ENCODE assay signal across 13 mouse cellular contexts in the genomic region with DNA sequence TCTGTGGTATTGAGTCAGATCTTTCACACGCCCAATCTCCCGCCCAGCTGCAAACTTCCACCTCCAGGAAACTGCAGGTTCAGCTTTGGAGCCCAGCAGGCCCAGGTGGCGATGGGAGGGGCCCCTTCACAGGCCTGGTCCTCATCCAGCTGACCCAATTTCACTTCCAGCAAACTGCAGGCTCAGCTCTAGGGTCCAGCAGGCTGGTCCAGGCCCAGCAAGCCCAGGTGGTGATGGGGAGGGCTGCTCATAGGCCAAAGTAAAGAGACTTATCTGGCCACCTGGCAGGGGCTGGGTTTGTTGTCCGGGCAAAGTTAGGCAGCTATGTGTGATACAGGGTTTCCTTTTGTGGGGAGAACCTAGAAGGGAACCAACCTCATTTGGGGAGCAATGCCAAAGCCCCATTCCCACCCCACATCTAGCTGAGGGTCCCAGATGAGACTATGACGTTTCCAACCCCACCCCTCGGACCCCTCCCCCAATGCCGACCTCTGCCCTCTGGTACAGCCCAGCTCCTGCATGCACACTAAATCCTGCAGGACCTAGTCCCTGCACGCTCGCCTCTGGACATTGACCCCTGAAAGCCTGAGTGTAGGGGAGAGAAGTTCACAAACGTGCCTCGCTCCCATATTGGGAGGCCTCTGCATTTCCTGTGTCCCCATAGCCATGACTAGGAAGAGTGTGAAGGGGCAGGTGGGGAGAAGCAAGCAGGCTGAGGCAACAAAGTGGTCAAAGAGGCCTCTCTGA. TPM values are rescaled to one million over a fixed set of nuclear protein-coding genes. Genes with fewer than 3 reads are reported as not detected.
DNase-seq lines count a peak whose midpoint lies in the region; ATAC-seq and TF ChIP-seq lines count a peak whose summit lies in the region.
"Had no signal": no experiment of that assay in that cellular context is flagged by ENCODE, and none has a peak within 500 bp of the region (broad histone marks: within the 10 kb centered on the region; RNA-seq: fewer than 3 reads in every experiment).

No protein-coding gene starts in this region.

- peak; percentile 99 for DNase-seq in brain, adult 2 months (ENCODE audit: low read depth, low spot score)
- DNase-seq in cerebellum, adult 11-12 months: peak; percentile 98
- DNase-seq in kidney, adult 9 months: peak; percentile 74
- DNase-seq in liver, postnatal 0 days: peak; percentile 40
- DNase-seq in urinary bladder, postnatal 36 days (ENCODE audit: low spot score in 2 of 2): no peak
- no peak for DNase-seq in ovary, postnatal 10 days (ENCODE audit: low spot score)
- no peak for DNase-seq in hindbrain, embryonic 10.5 days (ENCODE audit: low spot score)

- H3K4me1 ChIP-seq in liver, postnatal 0 days (ENCODE audit: insufficient read depth): peaks cover 9% of the 10 kb centered on the region; the same call in 1 of the 2 replicates
- peaks cover 7% of the 10 kb centered on the region; the same call in 1 of the 2 replicates for H3K4me1 ChIP-seq in hindbrain, embryonic 10.5 days (replicated peaks)
- H3K4me1 ChIP-seq: heart, embryonic 10.5 days; hindbrain, embryonic 13.5 days; midbrain, embryonic 15.5 days had no signal

- no peaks in the 10 kb centered on the region for H3K36me3 ChIP-seq in liver, postnatal 0 days (replicated peaks; ENCODE audit: insufficient read depth, low read length)
- H3K36me3 ChIP-seq in hindbrain, embryonic 10.5 days: no peaks in the 10 kb centered on the region
- H3K36me3 ChIP-seq: heart, embryonic 10.5 days; hindbrain, embryonic 13.5 days; midbrain, embryonic 15.5 days had no signal

- H3K9ac ChIP-seq in liver, postnatal 0 days (replicated peaks): no peak overlapping the region
- H3K9ac ChIP-seq: hindbrain, embryonic 13.5 days; midbrain, embryonic 15.5 days had no signal

- peak; percentile 87 for ATAC-seq in liver, postnatal 0 days
- ATAC-seq: forebrain, embryonic 16.5 days; midbrain, embryonic 15.5 days had no signal

- peak overlapping the region; percentile 44; the same call in 1 of the 2 replicates for H3K27ac ChIP-seq in liver, postnatal 0 days (ENCODE audit: low read depth)
- no peak overlapping the region for H3K27ac ChIP-seq in hindbrain, embryonic 10.5 days
- H3K27ac ChIP-seq: heart, embryonic 10.5 days; hindbrain, embryonic 13.5 days; midbrain, embryonic 15.5 days had no signal

- WGBS in liver, postnatal 0 days (ENCODE audit: insufficient replicate concordance): 54% methylated on average over 11 of the region's 11 CpGs
- WGBS in hindbrain, embryonic 10.5 days: 68% methylated on average over 11 of the region's 11 CpGs

- no peaks in the 10 kb centered on the region for H3K9me3 ChIP-seq in liver, postnatal 0 days (ENCODE audit: low read length)
- no peaks in the 10 kb centered on the region for H3K9me3 ChIP-seq in hindbrain, embryonic 10.5 days
- H3K9me3 ChIP-seq: heart, embryonic 10.5 days; hindbrain, embryonic 13.5 days; midbrain, embryonic 15.5 days had no signal

- H3K4me2 ChIP-seq in liver, postnatal 0 days (ENCODE audit: low read depth, low read length): no peak overlapping the region
- H3K4me2 ChIP-seq: hindbrain, embryonic 13.5 days; midbrain, embryonic 15.5 days had no signal

- H3K27me3 ChIP-seq in liver, postnatal 0 days (ENCODE audit: insufficient read depth, low read length): no peaks in the 10 kb centered on the region
- no peaks in the 10 kb centered on the region for H3K27me3 ChIP-seq in hindbrain, embryonic 10.5 days (ENCODE audit: insufficient read depth, poor library complexity, severe bottlenecking)
- H3K27me3 ChIP-seq: midbrain, embryonic 15.5 days had no signal

- no peak for TF ChIP-seq EP300 in liver, postnatal 0 days (IDR thresholded peaks at IDR 0.05; ENCODE audit: low read depth)

- H3K4me3 ChIP-seq in liver, postnatal 0 days (ENCODE audit: low read depth, low read length): no peak overlapping the region
- no peak overlapping the region for H3K4me3 ChIP-seq in hindbrain, embryonic 10.5 days
- H3K4me3 ChIP-seq: heart, embryonic 10.5 days; hindbrain, embryonic 13.5 days; midbrain, embryonic 15.5 days had no signal

- no peak for TF ChIP-seq CTCF in liver, postnatal 0 days (IDR thresholded peaks at IDR 0.05; ENCODE audit: low read depth)

RNA-seq across cellular contexts. Expression of a gene that starts 8.6 kb away (rescaled TPM):
- polyA plus RNA-seq in liver, postnatal 0 days (2015; fragmentation: Nextera tagmentation; extraction: Ambion mirVana): not detected in 2 replicates
- not detected in 2 replicates for polyA plus RNA-seq in hindbrain, embryonic 10.5 days (2016; fragmentation: Nextera tagmentation; extraction: Ambion mirVana)
- polyA plus RNA-seq: embryonic facial prominence, embryonic 11.5 days; forebrain, embryonic 16.5 days; heart, embryonic 10.5 days; hindbrain, embryonic 13.5 days; lung, embryonic 16.5 days; midbrain, embryonic 15.5 days had no signal

RNA-seq across cellular contexts. Expression of a gene that starts 15.2 kb away (rescaled TPM):
- 0.83 and 1.0 TPM in 2 replicates for polyA plus RNA-seq in liver, postnatal 0 days (2015; fragmentation: Nextera tagmentation; extraction: Ambion mirVana)
- polyA plus RNA-seq in hindbrain, embryonic 10.5 days (2016; fragmentation: Nextera tagmentation; extraction: Ambion mirVana): 0.49 and 1.7 TPM in 2 replicates

RNA-seq across cellular contexts. Expression of a gene that starts 15.5 kb away (rescaled TPM):
- polyA plus RNA-seq in liver, postnatal 0 days (2015; fragmentation: Nextera tagmentation; extraction: Ambion mirVana): 26.7 and 26.9 TPM in 2 replicates
- polyA plus RNA-seq in hindbrain, embryonic 10.5 days (2016; fragmentation: Nextera tagmentation; extraction: Ambion mirVana): 88.3 and 109 TPM in 2 replicates

RNA-seq across cellular contexts. Expression of a gene that starts 16.4 kb away (rescaled TPM):
- 106 and 107 TPM in 2 replicates for polyA plus RNA-seq in liver, postnatal 0 days (2015; fragmentation: Nextera tagmentation; extraction: Ambion mirVana)
- 5.8 and 6.0 TPM in 2 replicates for polyA plus RNA-seq in hindbrain, embryonic 10.5 days (2016; fragmentation: Nextera tagmentation; extraction: Ambion mirVana)

RNA-seq across cellular contexts. Expression of a gene that starts 24.2 kb away (rescaled TPM):
- polyA plus RNA-seq in liver, postnatal 0 days (2015; fragmentation: Nextera tagmentation; extraction: Ambion mirVana): 14.7 and 17.1 TPM in 2 replicates
- polyA plus RNA-seq in hindbrain, embryonic 10.5 days (2016; fragmentation: Nextera tagmentation; extraction: Ambion mirVana): 17.0 and 31.3 TPM in 2 replicates

Comparison
In these comparisons a context has a peak if more than half of its experiments do, and no peak if none do; other contexts are left out.
1. DNase-seq: peak in brain, adult 2 months (single experiment), cerebellum, adult 11-12 months (single experiment), kidney, adult 9 months (single experiment) and liver, postnatal 0 days (single experiment); none in urinary bladder, postnatal 36 days (0 of 2), ovary, postnatal 10 days (single experiment) and hindbrain, embryonic 10.5 days (single experiment).